Mouse (Mus musculus): ENCODE measurements around the gene Frmd5.

GRCm38 (mm10) chr2:121733426-121733825 lies 73.5 kb downstream of the Frmd5 start:
- TF ChIP-seq CTCF (IDR thresholded peaks at IDR 0.05; ENCODE audit: extremely low read depth, insufficient read length, insufficient replicate concordance, low read depth, low read length) = no peak
- no peak for TF ChIP-seq POLR2A (IDR thresholded peaks at IDR 0.05; ENCODE audit: low read depth, low read length)
